Mouse (Mus musculus) urinary bladder, postnatal 36 days (tissue): ENCODE results near the gene Spns3.
"Not testable (repeated sequence)": the region's sequence is repeated elsewhere in the genome, so short reads cannot be mapped to it uniquely, and the experiment has no call there.

Experiments
- DNase-seq, 2 experiments: peaks; one replicate each; pipeline ENCODE4 v3.0.0; 2022; ENCODE audit warnings: low spot score in 2 of 2, mixed read lengths in 1 of 2

Gene Spns3

GRCm38 (mm10) chr11:72558155-72558554 is 7.8 kb upstream of the Spns3 start:
- no peak for DNase-seq

- no peak for DNase-seq
Measured at GRCm38 (mm10) chr11:72556953-72557352, 6.6 kb upstream of the Spns3 start.

- no peak for DNase-seq
Measured at GRCm38 (mm10) chr11:72556470-72556869, 6.2 kb upstream of the Spns3 start.

- no peak for DNase-seq
Measured at GRCm38 (mm10) chr11:72551531-72552105, 1.3 kb upstream of the Spns3 start.

GRCm38 (mm10) chr11:72547181-72547580 is 3.1 kb downstream of the Spns3 start:
- DNase-seq: no peak

GRCm38 (mm10) chr11:72544716-72545115 is 5.6 kb downstream of the Spns3 start:
- no peak for DNase-seq

- DNase-seq: not testable (repeated sequence)
Measured at GRCm38 (mm10) chr11:72543692-72544091, 6.6 kb downstream of the Spns3 start.

GRCm38 (mm10) chr11:72542586-72542985 is 7.7 kb downstream of the Spns3 start:
- DNase-seq: no peak

GRCm38 (mm10) chr11:72541928-72542327 is 8.4 kb downstream of the Spns3 start:
- DNase-seq: no peak

GRCm38 (mm10) chr11:72540437-72540836 is 9.9 kb downstream of the Spns3 start:
- DNase-seq: peak in 1 of 2 experiments; percentile 47

- DNase-seq: no peak
Measured at GRCm38 (mm10) chr11:72538811-72539210, 11.5 kb downstream of the Spns3 start.

DNA sequence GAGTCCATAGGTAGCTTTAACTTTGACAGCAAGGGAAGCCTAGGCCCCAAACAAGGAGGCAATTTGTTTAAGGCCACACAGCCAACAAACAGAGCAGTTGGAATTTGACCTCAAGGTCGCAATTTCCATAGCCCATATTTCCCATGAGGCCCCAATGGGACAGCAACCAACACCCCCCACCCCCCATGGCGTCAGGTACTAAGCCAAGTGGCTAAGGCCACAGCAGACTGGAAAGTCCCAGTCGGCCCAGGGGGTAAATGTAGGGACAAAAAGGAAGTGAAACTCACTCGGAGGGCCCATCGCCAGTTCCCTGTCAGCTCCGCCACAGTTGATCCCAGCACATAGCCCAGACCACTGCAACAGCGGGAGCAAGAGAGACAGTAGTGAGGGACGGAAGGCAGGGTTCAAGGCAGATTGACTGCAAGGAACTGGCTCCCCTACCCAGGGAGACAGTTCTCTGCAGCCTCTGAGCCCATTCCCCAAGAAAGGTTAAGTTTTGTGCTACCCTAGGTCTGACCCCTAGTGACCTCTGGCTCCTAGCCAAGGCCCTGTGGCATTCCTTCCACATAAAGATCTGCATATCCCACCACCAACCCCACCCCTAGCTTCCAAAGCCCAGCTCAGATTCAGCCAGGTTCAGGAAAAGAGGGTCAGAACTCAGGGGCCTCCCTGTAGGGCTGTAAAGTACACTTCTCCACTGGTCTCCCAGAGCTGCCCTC is 12.1 kb downstream of the Spns3 start:
- peak in 1 of 2 experiments; percentile 44 for DNase-seq

DNA sequence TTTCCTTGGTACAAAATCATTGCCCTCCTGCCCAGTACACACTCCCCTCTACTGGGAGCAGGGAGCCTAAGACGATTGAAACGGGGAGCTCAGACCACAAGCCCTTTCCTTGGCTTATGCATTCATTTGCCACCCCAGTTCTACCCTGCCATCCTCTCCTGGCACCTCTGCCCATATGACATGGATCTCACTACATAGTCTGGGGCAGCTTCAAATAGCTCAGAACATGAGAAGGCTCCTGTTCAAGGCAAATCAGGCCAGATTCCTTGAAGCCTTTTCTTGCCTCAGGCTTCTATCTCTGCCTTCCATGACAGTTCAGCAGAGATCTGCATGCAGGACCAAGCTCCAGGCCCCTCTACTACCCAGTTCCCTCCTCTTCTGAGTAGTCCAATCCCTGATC is 12.8 kb downstream of the Spns3 start:
- no peak for DNase-seq

GRCm38 (mm10) chr11:72535519-72535918 is 14.8 kb downstream of the Spns3 start:
- no peak for DNase-seq

DNA sequence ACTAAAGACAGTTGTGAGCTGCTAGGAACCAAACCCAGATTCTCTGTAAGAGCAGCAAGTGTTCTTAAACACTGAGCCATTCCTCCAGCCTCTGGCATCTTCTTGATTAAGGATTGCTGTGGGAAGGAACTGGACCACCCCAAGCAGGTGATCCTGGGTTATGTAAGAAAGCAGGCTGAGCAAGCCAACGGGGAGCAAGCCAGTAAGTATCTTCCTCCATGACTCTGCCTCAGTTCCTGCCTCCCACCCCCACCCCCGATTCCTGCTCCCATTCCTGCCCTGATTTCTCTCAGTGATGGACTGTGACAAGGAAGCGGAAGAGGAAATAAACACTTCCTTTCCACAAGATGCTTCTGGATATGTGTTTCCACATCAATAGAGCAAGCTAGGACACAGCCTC is 17.4 kb downstream of the Spns3 start:
- DNase-seq: no peak

DNA sequence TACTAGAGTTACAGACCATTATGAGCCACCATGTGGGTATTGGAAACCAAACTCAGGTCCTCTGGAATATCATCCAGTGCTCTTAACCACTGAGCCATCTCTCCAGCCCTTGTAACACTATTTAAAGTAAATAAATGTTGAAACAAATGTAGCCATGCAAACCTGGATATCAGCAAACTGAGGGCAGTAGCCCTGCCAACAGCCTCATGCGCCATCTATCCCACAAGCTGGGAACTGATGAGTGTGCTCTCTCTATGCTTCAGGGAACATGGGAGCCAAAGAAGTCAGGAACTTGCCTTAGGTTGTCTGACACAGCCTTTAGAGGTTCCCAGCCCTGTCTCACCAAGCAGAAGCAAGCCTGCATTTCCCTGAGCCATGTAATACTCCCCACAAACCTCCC is 18.7 kb downstream of the Spns3 start:
- DNase-seq: no peak

- no peak for DNase-seq
Measured at GRCm38 (mm10) chr11:72531144-72531543, 19.2 kb downstream of the Spns3 start.

- no peak for DNase-seq
Measured at GRCm38 (mm10) chr11:72526190-72526589, 24.1 kb downstream of the Spns3 start.

GRCm38 (mm10) chr11:72523711-72524110 is 26.6 kb downstream of the Spns3 start:
- no peak for DNase-seq

DNA sequence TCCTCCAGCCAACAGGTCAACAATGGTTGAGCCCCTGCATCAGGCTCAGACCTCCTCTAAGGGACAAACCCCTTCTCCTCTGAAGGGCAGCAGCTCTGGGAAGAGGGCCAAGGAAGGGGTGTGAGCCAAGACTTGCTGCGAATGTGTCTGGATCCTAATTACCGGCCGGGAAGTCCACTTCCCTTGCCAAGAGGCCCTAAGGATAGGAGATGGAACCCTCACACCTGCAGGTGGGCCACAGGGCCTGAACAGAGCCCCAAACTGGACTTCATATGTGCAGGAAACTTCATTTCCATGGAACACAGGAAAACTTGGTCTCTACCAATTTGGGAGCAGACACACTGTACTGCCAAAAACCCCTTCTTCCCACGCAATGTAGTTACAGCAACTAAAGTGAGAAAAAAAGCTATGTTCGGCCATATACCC is 27.7 kb downstream of the Spns3 start:
- peak in 1 of 2 experiments; percentile 39 for DNase-seq

DNA sequence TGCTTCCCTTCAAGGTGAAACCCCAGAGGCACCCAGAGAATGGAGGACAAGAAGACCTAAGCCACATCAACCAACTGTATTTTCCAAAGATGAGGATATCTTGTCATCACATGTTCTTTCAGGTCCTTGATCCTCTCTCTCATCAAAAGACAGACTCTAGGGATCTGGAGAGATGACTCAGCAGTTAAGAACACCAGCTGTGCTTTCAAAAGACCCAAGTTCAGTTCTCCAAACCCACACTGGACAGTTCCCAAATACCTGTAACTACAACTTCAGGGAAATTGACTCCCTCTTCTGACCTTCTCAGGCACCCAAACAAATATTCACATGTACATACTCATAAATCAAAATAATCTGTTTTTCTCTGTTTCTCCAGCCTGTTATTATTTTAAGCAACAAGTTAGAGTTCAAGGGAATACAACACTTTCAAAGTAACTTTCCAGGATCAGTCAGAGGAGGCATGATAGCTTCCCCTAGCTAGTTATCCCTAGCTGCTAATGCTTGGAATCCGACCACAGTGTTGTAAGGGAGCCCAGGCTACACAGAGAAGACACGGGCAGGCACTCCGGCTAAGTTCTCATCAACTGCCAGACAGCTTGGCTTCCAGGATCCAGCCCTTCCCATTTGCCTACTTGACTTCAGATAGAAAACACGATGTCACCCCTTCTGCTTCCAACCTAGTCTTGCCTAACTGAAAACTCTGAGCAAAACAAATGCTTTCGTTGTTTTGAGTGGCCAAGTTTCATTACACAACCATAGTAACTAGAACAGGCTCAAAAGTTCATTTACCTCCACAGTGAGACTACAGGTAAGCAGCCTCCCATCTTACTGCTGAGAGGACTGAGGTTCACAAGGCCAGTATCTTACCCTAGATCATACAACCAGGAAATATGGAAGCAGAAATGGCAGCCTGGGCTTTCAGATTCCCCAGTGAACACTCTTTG is 28.4 kb downstream of the Spns3 start:
- peak in 1 of 2 experiments; percentile 60 for DNase-seq

DNA sequence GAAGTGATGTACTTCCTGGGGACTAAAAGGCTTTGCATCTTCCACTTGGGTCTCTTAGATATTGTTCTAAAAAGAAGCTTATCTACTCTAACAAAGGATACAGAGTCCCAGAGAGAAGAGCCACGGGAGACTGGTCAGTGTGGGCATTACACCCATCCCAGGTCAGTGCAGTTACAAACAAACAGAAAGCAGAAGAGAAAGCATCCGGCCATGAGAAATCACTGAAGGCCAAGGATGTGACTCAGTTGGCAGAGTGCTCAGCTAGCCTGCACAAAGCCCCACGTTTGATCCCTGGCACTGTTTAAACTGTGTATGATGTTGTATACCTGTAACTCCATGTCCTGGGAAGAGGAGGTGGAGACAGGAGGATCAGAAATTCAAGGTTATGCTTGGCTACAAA is 30.4 kb downstream of the Spns3 start:
- DNase-seq: no peak
